Mouse (Mus musculus): Measurements from ENCODE around the gene Mto1. TPM values are rescaled to one million over a fixed set of nuclear protein-coding genes. Genes with fewer than 3 reads are reported as not detected.

Mto1 gene
- polyA plus RNA-seq, 1 experiment: 25.0 TPM

DNA sequence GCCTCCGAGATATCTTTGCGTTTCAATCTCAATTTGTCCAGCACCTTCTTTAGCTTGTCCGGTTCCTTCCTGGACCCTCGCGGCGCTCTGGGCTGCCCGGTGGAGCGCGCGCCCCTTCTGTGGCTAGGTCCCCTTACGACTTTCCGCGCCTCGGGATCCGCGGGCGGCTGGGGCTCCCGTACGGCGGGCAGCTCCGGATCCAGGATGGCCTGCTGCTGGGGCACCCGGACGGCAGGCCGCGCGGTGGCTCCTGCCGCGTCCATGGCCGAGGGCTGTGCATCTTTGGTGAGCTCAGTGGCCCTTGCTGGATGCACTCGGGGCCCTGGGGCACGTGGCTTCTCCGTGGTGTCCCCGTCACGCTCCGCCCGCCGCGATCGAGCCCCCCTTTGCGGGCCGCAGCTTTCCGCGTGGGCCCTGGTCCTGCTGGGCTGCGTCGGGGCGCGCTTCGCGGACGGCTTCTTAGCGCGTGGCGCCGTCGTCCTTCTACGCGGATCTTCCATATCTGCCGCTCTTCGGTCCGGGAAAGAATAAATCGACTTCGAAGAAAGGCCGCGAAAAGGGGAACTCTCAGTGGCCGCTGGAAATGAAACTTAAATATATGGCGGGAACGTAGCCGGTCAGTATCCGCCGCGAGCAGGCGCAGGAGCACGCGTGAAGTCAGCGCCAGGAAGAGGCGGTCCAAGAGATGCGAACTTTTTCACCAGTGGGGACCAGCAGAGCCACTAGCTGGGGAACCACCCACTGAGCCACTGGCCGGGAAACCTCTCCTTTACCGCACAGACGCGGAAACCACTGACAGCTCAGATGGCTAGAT is 5.2 kb upstream of the Mto1 start, which contains the start of gene Cgas:
Cgas (minus strand) TSS at position 659 of the 814 bp plus-strand sequence.
- peak; percentile 45 for DNase-seq (ENCODE audit: low read depth)
- TF ChIP-seq CTCF (IDR thresholded peaks at IDR 0.05; ENCODE audit: borderline replicate concordance, extremely low read depth, insufficient read depth, insufficient read length): no peak
- TF ChIP-seq POLR2A (IDR thresholded peaks at IDR 0.05; ENCODE audit: borderline replicate concordance, extremely low read depth, insufficient read depth, insufficient read length, poor library complexity, severe bottlenecking): no peak

DNA sequence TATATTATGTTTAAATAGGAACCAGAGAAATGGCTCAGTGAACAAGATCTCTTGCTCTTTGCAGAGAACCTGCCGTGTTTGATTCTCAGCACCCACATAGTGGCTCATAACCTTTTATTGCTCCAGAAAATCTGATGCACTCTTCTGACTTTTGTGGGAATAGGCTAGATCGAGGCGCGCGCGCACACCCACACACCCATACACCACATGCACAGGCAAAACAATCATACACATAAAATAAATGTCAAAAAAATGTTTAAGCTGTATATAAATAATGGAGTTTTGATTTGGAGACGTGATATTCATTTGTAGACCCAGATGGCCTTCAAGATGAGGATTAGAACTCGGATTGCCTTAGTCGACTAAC is 419 bp upstream of the Mto1 start:
- DNase-seq (ENCODE audit: low read depth): no peak
- no peak for TF ChIP-seq CTCF (IDR thresholded peaks at IDR 0.05; ENCODE audit: borderline replicate concordance, extremely low read depth, insufficient read depth, insufficient read length)
- no peak for TF ChIP-seq POLR2A (IDR thresholded peaks at IDR 0.05; ENCODE audit: borderline replicate concordance, extremely low read depth, insufficient read depth, insufficient read length, poor library complexity, severe bottlenecking)

- TF ChIP-seq POLR2A (IDR thresholded peaks at IDR 0.05; ENCODE audit: borderline replicate concordance, extremely low read depth, insufficient read depth, insufficient read length, poor library complexity, severe bottlenecking): no peak
- no peak for TF ChIP-seq CTCF (IDR thresholded peaks at IDR 0.05; ENCODE audit: borderline replicate concordance, extremely low read depth, insufficient read depth, insufficient read length)
- DNase-seq (ENCODE audit: low read depth): no peak
These were observed 2.4 kb downstream of the Mto1 start for GRCm38 (mm10) chr9:78450404-78450803.

DNA sequence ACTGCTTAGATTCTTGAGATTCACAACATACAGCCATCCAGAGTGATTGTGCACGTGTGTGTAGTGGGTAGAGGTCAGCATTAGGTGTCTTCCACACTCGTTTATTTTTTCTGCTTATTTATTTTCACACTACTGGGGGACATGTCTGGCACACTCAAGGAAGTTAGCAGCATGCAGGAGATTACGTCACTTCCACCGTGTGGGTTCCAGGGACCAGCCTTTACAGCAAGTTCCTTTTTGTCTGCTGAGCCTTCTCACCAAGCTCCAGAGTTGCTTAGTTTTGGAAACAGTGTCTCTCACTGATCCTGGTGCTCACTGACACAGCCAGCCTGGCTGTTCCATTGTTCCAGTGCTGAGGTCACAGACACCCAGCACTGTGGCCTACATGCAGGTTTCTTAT is 3.4 kb downstream of the Mto1 start:
- TF ChIP-seq CTCF (IDR thresholded peaks at IDR 0.05; ENCODE audit: borderline replicate concordance, extremely low read depth, insufficient read depth, insufficient read length) (no peak), POLR2A (IDR thresholded peaks at IDR 0.05; ENCODE audit: borderline replicate concordance, extremely low read depth, insufficient read depth, insufficient read length, poor library complexity, severe bottlenecking) (no peak)
- no peak for DNase-seq (ENCODE audit: low read depth)

DNA sequence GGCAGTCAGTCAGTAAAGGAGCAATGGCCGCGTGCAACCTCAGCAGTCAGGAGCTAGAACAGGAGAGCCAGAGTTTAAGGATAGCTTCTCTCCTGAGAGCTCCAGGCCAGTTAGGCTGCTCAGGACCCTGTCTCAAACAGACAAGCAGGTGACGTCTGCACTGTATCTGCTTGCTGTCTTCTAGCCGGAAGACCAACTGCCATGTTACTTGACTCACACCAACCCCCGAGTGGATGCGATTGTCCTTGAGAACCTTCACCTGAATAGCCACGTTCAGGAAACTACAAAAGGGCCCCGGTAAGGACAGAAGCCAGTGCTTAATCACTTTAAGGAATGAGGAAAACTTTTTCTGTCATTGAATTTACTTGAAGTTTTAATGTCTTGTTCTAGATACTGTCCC is 9.0 kb downstream of the Mto1 start:
- no peak for DNase-seq (ENCODE audit: low read depth)
- TF ChIP-seq POLR2A (IDR thresholded peaks at IDR 0.05; ENCODE audit: borderline replicate concordance, extremely low read depth, insufficient read depth, insufficient read length, poor library complexity, severe bottlenecking) (no peak), CTCF (IDR thresholded peaks at IDR 0.05; ENCODE audit: borderline replicate concordance, extremely low read depth, insufficient read depth, insufficient read length) (no peak)

DNA sequence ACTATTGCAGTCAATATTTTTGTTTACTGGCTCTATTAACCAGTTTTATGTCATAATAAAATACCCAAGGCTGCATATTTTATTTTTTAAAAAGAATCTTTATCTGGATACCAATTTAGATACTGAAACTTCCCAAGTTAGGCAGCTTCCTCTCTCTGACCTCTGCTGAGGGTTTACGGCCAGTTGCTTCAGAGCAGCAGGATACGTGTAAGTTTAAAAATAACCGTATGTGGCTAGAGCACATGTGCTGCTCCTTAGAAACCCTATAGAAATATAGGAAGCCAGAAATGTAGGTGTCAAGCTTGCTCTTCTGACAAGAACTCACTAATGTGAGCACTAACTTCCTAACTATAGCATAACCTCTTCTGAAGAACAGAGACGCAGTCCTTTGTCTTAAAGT is 15.3 kb downstream of the Mto1 start:
- TF ChIP-seq POLR2A (IDR thresholded peaks at IDR 0.05; ENCODE audit: borderline replicate concordance, extremely low read depth, insufficient read depth, insufficient read length, poor library complexity, severe bottlenecking): no peak
- no peak for TF ChIP-seq CTCF (IDR thresholded peaks at IDR 0.05; ENCODE audit: borderline replicate concordance, extremely low read depth, insufficient read depth, insufficient read length)

DNA sequence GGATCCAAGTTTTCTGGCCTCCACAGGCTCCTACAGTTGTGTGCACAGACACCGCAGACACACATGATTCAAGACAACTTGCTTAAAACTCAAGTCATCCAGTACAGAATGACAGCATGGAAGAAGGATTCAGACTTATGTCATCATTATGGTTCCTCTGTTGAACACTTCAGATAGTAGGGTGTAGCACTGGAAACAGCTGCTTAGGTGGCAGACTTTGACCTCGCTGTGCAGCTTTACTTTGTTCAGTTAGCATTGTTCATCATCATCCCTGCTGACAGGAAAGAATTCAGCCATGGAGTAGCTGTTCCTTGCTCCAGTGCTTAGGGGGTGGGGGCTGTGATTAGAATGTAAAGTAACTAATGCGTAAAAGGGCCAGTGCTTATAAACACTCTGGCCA is 17.7 kb downstream of the Mto1 start:
- no peak for TF ChIP-seq POLR2A (IDR thresholded peaks at IDR 0.05; ENCODE audit: borderline replicate concordance, extremely low read depth, insufficient read depth, insufficient read length, poor library complexity, severe bottlenecking)
- no peak for TF ChIP-seq CTCF (IDR thresholded peaks at IDR 0.05; ENCODE audit: borderline replicate concordance, extremely low read depth, insufficient read depth, insufficient read length)
- DNase-seq (ENCODE audit: low read depth): no peak

More for the DNA sequence above, 15.3 kb downstream of the Mto1 start:
- DNase-seq (ENCODE audit: low read depth): no peak

DNA sequence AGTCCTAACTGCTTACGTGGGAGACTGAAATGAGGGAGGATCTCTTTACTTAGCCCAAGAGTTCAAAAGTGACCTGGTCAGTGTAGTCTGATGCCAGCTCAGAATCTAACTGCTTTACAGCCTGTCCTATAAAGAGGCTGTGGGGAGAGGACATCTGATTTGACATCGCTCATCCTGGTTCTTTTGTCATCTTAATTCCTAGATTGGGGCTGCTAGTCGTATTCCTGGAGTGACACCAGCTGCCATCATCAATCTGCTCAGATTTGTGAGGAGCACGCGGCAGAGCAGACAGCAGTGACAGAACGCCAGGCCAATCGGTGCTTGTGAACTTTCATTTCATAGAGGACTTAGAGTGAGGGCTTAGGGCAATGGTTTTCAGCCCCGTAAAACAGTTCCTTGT is 25.6 kb downstream of the Mto1 start:
- DNase-seq (ENCODE audit: low read depth): peak; percentile 44
- TF ChIP-seq POLR2A (IDR thresholded peaks at IDR 0.05; ENCODE audit: borderline replicate concordance, extremely low read depth, insufficient read depth, insufficient read length, poor library complexity, severe bottlenecking) (no peak), CTCF (IDR thresholded peaks at IDR 0.05; ENCODE audit: borderline replicate concordance, extremely low read depth, insufficient read depth, insufficient read length) (no peak)

DNA sequence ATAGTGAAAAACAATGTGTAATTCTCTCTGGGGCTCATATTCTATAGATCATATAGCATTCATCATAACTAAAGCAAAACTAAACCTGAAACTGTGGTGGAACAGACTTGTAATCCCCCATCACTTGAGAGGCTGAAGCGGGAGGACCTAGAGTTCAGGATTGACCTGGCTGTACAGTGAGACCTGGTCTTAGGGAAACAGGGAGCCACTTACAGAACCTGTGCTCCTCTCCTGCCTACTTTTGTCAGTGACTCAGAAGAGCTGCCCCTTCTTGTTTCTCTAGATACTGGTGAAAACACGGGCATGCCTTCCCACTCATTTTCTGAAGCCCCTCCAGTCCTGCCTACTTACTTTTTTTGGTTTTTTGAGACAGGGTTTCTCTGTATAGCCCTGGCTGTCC is 26.3 kb downstream of the Mto1 start:
- DNase-seq (ENCODE audit: low read depth): no peak
- TF ChIP-seq POLR2A (IDR thresholded peaks at IDR 0.05; ENCODE audit: borderline replicate concordance, extremely low read depth, insufficient read depth, insufficient read length, poor library complexity, severe bottlenecking) (no peak), CTCF (IDR thresholded peaks at IDR 0.05; ENCODE audit: borderline replicate concordance, extremely low read depth, insufficient read depth, insufficient read length) (no peak)

DNA sequence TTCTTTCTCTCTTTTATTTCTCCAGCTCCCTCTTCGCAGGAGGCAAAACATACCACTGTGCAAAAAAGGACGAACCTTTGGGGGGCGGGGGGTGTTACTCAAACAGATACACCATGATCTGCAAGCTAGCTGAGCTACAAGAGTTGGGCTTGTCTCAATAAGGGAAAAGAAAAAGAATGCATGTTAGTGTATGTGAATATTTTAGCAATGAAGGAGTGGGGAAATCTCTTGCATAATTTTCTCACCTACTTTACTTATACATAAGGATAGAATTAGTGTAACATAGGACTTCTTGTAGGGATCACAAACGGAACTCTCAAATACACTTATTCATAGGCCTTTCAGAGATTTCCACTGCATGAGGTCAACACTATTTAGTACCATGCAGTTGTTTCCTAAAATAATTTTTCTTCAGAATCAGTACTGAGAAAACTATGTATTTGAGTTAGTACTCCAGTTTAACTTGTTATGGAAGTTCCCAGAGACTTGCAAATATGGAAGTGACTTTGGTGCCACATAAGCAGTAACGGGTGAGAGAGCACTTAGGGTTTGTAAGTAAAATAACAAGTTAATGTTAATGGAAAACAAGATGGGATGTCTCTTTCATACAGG is 26.9 kb downstream of the Mto1 start:
- no peak for TF ChIP-seq CTCF (IDR thresholded peaks at IDR 0.05; ENCODE audit: borderline replicate concordance, extremely low read depth, insufficient read depth, insufficient read length)
- no peak for TF ChIP-seq POLR2A (IDR thresholded peaks at IDR 0.05; ENCODE audit: borderline replicate concordance, extremely low read depth, insufficient read depth, insufficient read length, poor library complexity, severe bottlenecking)
- DNase-seq (ENCODE audit: low read depth): no peak

DNA sequence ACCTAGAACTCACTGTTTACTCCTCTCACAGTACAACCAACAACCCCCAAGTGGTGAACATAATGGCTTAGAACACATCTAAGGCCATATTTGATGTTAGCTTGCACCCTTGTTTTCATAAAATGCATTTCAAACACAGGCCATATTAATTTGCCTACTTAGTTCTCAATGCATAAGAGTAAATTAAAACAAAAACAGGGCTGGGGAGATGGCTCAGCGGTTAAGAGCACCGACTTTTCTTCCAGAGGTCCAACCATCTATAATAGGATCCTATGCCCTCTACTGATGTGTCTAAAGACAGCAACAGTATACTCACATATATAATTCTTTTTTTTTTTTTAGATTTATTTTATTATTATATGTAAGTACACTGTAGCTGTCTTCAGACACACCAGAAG is 27.4 kb downstream of the Mto1 start:
- DNase-seq (ENCODE audit: low read depth): no peak
- TF ChIP-seq POLR2A (IDR thresholded peaks at IDR 0.05; ENCODE audit: borderline replicate concordance, extremely low read depth, insufficient read depth, insufficient read length, poor library complexity, severe bottlenecking) (no peak), CTCF (IDR thresholded peaks at IDR 0.05; ENCODE audit: borderline replicate concordance, extremely low read depth, insufficient read depth, insufficient read length) (no peak)

DNA sequence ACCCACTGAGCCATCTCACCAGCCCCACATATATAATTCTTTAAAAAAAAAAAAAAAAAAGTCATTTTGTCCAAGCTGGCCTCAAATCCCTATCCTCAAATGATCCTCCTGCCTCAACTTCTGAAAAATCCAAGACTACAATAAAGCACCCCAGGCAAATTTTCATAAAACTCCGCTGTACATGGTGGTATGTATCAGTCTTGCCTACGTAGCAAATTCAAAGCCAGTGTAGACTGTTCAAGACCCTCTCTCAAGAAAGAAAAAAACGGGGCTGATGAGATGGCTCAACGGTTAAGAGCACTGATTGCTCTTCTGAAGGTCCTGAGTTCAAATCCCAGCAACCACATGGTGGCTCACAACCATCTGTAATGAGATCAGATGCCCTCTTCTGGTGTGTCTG is 27.9 kb downstream of the Mto1 start:
- TF ChIP-seq CTCF (IDR thresholded peaks at IDR 0.05; ENCODE audit: borderline replicate concordance, extremely low read depth, insufficient read depth, insufficient read length): no peak
- no peak for TF ChIP-seq POLR2A (IDR thresholded peaks at IDR 0.05; ENCODE audit: borderline replicate concordance, extremely low read depth, insufficient read depth, insufficient read length, poor library complexity, severe bottlenecking)
- no peak for DNase-seq (ENCODE audit: low read depth)
